Mouse (Mus musculus) heart, embryonic 15.5 days (tissue): ENCODE data around the gene Mtrex. TPM values are rescaled to one million over a fixed set of nuclear protein-coding genes. Genes with fewer than 3 reads are reported as not detected.
A peak's percentile ranks its signal among the peaks of the same experiment; 100 is the strongest.

Source experiments
- ATAC-seq: fragments of 200-750 bp; cut with Nextera tagmentation; replicated peaks from 2 replicates; pipeline ENCODE4 v1.8.0; 2017; ENCODE audit warnings: low read depth, moderate TSS enrichment; ENCODE audit not compliant: insufficient number of reproducible peaks, insufficient read depth, low FRiP score
- H3K27ac ChIP-seq: fragments of 300-500 bp; sonication (generic); 2 replicates; pipeline ENCODE4 v1.5.1; 2015; ENCODE audit warnings: mild to moderate bottlenecking, inconsistent platforms
- H3K27me3 ChIP-seq: fragments of 300-500 bp; sonication (generic); 2 replicates; pipeline ENCODE4 v1.6.1; 2015; ENCODE audit warnings: inconsistent platforms
- H3K36me3 ChIP-seq: fragments of 300-500 bp; sonication (generic); 2 replicates; pipeline ENCODE4 v1.6.1; 2015; ENCODE audit warnings: mild to moderate bottlenecking, inconsistent platforms
- H3K4me1 ChIP-seq: fragments of 300-500 bp; sonication (generic); replicated peaks from 2 replicates; pipeline ENCODE4 v1.6.1; 2015; ENCODE audit warnings: inconsistent platforms
- H3K4me2 ChIP-seq: fragments of 300-500 bp; sonication (generic); 2 replicates; pipeline ENCODE4 v1.6.1; 2015; ENCODE audit warnings: inconsistent platforms, mild to moderate bottlenecking, moderate library complexity
- H3K4me3 ChIP-seq: fragments of 300-500 bp; sonication (generic); 2 replicates; pipeline ENCODE4 v1.5.1; 2015; ENCODE audit warnings: mild to moderate bottlenecking, inconsistent platforms
- H3K9ac ChIP-seq: fragments of 300-500 bp; sonication (generic); 2 replicates; pipeline ENCODE4 v1.6.1; 2015; ENCODE audit warnings: mild to moderate bottlenecking, inconsistent platforms
- H3K9me3 ChIP-seq: fragments of 300-500 bp; sonication (generic); replicated peaks from 2 replicates; pipeline ENCODE4 v1.6.1; 2016; ENCODE audit warnings: inconsistent platforms
- WGBS: fragments of 180-500 bp; shearing (Covaris S2); methylation state at CpG from one replicate; pipeline ENCODE4 v1.1.7; 2015; ENCODE audit warnings: mixed read lengths; 5-methylcytosine and 5-hydroxymethylcytosine counted together
- polyA plus RNA-seq: library from polyadenylated mRNA; unstranded; fragments of >200 nt; fragmentation: Nextera tagmentation; extraction: Ambion mirVana; gene quantifications from 2 replicates; pipeline ENCODE4 v1.2.1, GENCODE M21; 2015

Gene Mtrex
- polyA plus RNA-seq, 1 experiment from 2014 or later: 38.1 TPM

DNA sequence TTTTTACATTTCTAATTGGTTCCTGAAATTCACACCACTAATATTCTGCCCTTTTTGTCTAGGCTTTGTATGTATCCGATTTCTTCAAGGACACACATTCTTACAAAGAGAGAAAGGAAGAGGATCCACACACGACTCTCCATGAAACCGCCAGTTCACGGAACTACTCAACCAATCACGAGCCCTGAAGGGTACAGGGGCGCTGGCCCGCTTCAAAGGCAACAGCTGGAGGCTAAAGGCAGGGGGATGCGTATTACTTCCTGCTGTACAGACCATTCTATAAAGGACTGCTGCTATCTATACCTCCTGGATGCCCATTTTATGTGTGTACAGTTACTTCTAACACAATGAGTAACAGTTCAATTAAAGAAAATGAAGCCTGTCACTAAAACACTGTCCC, 59.8 kb downstream of the Mtrex start:
- Histone ChIP-seq H3K4me1 (peaks cover 4% of the 10 kb centered on the region; the same call in 1 of the 2 replicates), H3K4me3 (no peak overlapping the region), H3K9me3 (no peaks in the 10 kb centered on the region), H3K27me3 (no peaks in the 10 kb centered on the region), H3K36me3 (peaks cover 58% of the 10 kb centered on the region), H3K27ac (no peak overlapping the region), H3K4me2 (no peak overlapping the region), H3K9ac (no peak overlapping the region)
- WGBS: 92% methylated on average over 8 of the region's 8 CpGs
- ATAC-seq: no peak

DNA sequence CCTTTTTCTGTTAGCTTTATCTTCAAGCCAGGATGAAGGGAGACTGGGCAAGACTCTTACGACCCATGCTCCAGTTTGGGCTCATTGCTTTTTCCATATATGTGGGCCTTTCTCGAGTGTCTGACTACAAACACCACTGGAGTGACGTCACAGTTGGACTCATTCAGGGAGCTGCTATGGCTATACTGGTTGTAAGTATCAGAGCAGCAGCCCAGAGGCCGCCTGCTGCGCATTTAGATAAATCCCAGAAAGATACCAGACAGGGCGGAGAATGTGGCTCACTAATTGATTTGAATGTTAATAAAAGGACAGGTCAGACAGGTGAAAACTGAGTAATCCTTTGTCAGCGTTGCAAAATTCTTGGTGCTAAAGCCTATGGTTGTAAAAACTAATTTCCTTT, 60.4 kb downstream of the Mtrex start:
- H3K4me1 ChIP-seq: peaks cover 10% of the 10 kb centered on the region; the same call in 1 of the 2 replicates
- H3K36me3 ChIP-seq: peaks cover 52% of the 10 kb centered on the region
- H3K9me3 ChIP-seq: no peaks in the 10 kb centered on the region
- WGBS: 69% methylated on average over 7 of the region's 7 CpGs
- no peak for ATAC-seq
- no peak overlapping the region for H3K27ac ChIP-seq
- no peaks in the 10 kb centered on the region for H3K27me3 ChIP-seq
- no peak overlapping the region for H3K4me3 ChIP-seq
- H3K9ac ChIP-seq: no peak overlapping the region
- H3K4me2 ChIP-seq: no peak overlapping the region

DNA sequence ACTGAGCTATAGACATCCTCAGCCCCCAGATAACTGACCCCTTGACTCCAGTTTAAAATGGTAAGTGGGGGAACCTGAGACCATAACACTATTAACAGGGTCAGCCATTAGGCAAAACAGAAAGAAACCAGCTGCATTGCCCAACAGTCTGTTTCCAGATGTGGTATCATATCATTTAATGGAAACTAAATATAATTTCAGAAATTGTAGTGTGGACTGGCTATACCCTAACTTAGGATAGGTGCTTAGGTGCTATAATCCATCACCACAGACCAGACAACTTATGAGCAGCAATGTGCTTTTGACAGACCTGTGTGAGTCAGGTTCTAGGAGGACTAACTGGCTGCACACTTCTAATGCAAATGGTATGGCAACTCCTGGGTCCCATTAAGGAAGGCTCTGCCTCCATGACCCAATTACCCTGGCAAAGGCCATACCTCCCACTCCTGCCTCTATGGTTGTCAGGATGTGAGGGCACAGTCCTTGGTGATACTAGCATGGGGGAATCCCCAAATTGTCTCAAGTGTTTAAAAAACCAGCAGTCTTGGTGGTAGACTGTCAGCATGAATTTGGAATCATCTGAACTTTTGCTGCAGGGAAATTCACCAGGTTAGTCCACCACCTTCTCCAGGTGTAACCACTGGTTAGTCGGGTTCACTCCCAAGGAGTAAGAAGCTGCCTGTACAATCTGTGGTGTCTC, 64.1 kb downstream of the Mtrex start:
- Histone ChIP-seq H3K4me1 (peaks cover 13% of the 10 kb centered on the region; the same call in 1 of the 2 replicates), H3K9ac (no peak overlapping the region), H3K4me3 (no peak overlapping the region), H3K36me3 (peaks cover 41% of the 10 kb centered on the region), H3K9me3 (no peaks in the 10 kb centered on the region), H3K27me3 (no peaks in the 10 kb centered on the region), H3K4me2 (no peak overlapping the region), H3K27ac (no peak overlapping the region)
- 92% methylated on average over 1 of the region's 1 CpGs for whole genome bisulfite sequencing
- no peak for ATAC-seq

- H3K27me3 ChIP-seq: no peaks in the 10 kb centered on the region
- 76% methylated on average over 3 of the region's 3 CpGs for WGBS
- peak overlapping the region; percentile 41 for H3K27ac ChIP-seq
- no peaks in the 10 kb centered on the region for H3K9me3 ChIP-seq
- no peak overlapping the region for H3K4me3 ChIP-seq
- H3K4me1 ChIP-seq: peaks cover 13% of the 10 kb centered on the region; the same call in 1 of the 2 replicates
- H3K4me2 ChIP-seq: no peak overlapping the region
- ATAC-seq: no peak
- H3K9ac ChIP-seq: no peak overlapping the region
- peaks cover 34% of the 10 kb centered on the region for H3K36me3 ChIP-seq
Measured at GRCm38 (mm10) chr13:112862342-112862741, 64.9 kb downstream of the Mtrex start.

DNA sequence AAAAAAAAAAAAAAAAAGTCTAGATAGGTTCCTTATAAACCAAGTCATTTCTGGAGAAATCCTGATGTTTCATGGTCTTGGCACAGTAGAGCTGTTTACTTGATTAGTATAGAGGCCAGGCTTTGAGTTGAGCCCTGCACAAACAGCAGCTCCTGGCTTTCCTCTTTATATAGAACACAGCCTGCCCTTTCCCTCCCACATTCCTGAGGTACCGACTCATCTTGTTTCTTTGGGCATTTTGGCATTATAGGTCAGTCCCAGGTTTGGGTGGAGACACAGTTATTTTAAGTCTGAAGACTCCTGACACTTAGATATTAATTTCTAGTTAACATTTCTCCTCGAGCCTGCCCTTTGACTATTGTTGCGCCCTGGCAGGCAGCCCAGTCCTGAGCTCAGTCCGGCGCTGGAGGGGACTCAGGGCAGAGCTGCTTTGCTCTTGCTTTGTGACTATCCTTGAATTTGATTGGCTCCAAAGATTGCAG, 65.3 kb downstream of the Mtrex start:
- Histone ChIP-seq H3K4me3 (no peak overlapping the region), H3K4me1 (peaks cover 13% of the 10 kb centered on the region; the same call in 1 of the 2 replicates), H3K9me3 (no peaks in the 10 kb centered on the region), H3K27me3 (no peaks in the 10 kb centered on the region), H3K27ac (peak overlapping the region; percentile 41), H3K4me2 (no peak overlapping the region; the same call in 1 of the 2 replicates), H3K36me3 (peaks cover 34% of the 10 kb centered on the region), H3K9ac (no peak overlapping the region)
- 23% methylated on average over 5 of the region's 5 CpGs for WGBS
- ATAC-seq: 0 out of 2 replicates have a peak, but pooled peaks have one; percentile 61

GRCm38 (mm10) chr13:112860911-112861310, 66.3 kb downstream of the Mtrex start:
- H3K4me1 ChIP-seq: peaks cover 13% of the 10 kb centered on the region; the same call in 1 of the 2 replicates
- no peak overlapping the region for H3K27ac ChIP-seq
- peaks cover 28% of the 10 kb centered on the region for H3K36me3 ChIP-seq
- no peak overlapping the region for H3K9ac ChIP-seq
- no peaks in the 10 kb centered on the region for H3K27me3 ChIP-seq
- no peak overlapping the region for H3K4me2 ChIP-seq
- no peak overlapping the region for H3K4me3 ChIP-seq
- no peak for ATAC-seq
- 90% methylated on average over 9 of the region's 9 CpGs for WGBS
- no peaks in the 10 kb centered on the region for H3K9me3 ChIP-seq

DNA sequence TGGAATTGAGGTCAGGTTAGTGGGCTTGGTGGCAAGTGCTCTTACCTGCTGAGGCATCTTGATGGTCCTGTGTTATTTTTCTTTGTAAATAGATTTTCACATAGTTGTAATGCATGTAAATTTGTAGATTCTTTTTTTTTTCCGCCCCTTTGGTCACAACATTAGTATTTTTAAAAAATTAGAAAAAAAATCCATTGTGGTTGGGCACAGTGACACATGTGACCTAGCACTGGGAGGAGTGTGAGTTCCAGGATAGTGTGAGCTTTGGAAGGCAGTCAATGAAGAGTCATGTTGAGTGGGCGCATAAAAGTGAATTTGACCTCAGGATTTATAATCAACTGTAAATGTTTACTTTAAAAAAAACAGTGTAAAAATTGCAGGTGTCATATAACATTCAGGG, 66.8 kb downstream of the Mtrex start:
- Histone ChIP-seq H3K9ac (no peak overlapping the region), H3K9me3 (no peaks in the 10 kb centered on the region), H3K4me2 (no peak overlapping the region), H3K27me3 (no peaks in the 10 kb centered on the region), H3K27ac (no peak overlapping the region), H3K4me3 (no peak overlapping the region), H3K4me1 (peaks cover 13% of the 10 kb centered on the region; the same call in 1 of the 2 replicates), H3K36me3 (peaks cover 28% of the 10 kb centered on the region)
- no peak for ATAC-seq
- WGBS: 89% methylated on average over 2 of the region's 2 CpGs

DNA sequence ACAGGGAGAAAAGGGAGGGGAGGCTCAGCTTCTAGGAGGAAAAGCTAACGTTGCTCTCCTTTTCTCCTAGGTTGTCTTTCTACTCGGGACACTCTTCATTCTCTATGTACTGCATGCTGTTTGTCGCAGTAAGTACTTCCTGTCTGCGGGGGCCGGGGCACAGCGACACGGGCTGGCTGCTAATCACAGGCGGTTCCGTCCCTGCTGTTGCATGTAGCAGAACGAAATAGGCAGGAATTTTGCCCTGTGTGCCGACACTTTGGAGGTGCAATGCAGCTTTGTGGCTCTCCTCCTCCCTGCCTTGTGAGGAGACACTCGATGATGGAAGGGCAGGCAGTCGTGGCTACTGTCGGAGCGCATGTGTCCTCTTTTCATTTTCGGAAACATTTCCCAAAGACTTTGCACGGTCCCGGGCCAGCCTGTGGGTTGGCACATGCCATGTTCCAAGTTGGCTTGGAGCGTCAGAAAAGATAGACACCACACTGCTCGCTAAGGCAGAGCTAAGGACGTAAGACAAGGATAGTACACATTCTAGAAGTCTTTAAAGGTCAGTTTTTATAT, 67.5 kb downstream of the Mtrex start:
- H3K4me3 ChIP-seq: no peak overlapping the region
- no peaks in the 10 kb centered on the region for H3K27me3 ChIP-seq
- peaks cover 13% of the 10 kb centered on the region; the same call in 1 of the 2 replicates for H3K4me1 ChIP-seq
- H3K36me3 ChIP-seq: peaks cover 28% of the 10 kb centered on the region
- H3K9me3 ChIP-seq: no peaks in the 10 kb centered on the region
- H3K27ac ChIP-seq: no peak overlapping the region
- no peak overlapping the region for H3K9ac ChIP-seq
- WGBS: 81% methylated on average over 21 of the region's 21 CpGs
- ATAC-seq: no peak
- no peak overlapping the region for H3K4me2 ChIP-seq

DNA sequence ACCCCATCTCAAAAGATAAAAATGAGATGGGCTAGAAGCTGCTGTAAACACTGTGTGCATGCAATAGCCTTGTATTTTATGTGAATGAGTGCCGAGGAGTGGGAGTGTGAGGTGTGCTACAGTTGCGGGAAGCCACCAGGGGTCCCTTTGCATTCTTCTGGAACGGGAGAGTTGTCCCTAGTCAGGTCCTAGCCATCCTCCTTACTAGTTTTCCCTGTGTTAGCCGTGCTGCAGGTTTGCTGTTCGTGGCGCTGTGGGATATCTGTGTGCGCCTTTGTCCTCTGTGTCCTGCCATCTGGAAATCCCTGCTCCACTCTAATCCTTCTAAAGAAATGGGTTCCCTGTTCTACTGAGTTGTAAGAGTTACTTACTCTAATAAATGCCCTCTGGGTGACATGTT, 69.3 kb downstream of the Mtrex start:
- no peak overlapping the region for H3K4me2 ChIP-seq
- WGBS: 84% methylated on average over 7 of the region's 7 CpGs
- H3K9ac ChIP-seq: no peak overlapping the region
- no peak overlapping the region for H3K27ac ChIP-seq
- H3K36me3 ChIP-seq: peaks cover 28% of the 10 kb centered on the region
- no peaks in the 10 kb centered on the region for H3K27me3 ChIP-seq
- H3K4me3 ChIP-seq: no peak overlapping the region
- ATAC-seq: no peak
- H3K9me3 ChIP-seq: no peaks in the 10 kb centered on the region
- peaks cover 12% of the 10 kb centered on the region; the same call in 1 of the 2 replicates for H3K4me1 ChIP-seq

DNA sequence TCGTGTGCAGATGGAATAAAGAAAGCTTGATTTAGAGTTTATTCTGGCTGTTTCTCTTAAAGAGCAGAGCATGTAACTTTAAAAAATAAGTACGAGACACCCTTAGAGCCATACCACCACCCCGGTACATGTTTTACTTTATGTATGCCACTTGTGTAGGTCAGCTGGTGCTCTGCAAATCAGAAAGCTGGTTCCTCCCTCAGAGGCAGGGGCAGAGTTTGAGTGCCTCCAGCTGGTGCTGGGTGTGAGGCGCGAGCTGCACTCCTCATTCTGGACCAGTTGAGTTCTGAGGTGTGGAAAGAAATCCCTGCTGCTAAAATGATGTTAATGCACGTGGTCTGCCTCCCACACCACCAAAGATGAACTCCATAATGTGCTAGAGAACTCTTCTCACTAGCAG, 72.8 kb downstream of the Mtrex start:
- WGBS: 77% methylated on average over 6 of the region's 6 CpGs

DNA sequence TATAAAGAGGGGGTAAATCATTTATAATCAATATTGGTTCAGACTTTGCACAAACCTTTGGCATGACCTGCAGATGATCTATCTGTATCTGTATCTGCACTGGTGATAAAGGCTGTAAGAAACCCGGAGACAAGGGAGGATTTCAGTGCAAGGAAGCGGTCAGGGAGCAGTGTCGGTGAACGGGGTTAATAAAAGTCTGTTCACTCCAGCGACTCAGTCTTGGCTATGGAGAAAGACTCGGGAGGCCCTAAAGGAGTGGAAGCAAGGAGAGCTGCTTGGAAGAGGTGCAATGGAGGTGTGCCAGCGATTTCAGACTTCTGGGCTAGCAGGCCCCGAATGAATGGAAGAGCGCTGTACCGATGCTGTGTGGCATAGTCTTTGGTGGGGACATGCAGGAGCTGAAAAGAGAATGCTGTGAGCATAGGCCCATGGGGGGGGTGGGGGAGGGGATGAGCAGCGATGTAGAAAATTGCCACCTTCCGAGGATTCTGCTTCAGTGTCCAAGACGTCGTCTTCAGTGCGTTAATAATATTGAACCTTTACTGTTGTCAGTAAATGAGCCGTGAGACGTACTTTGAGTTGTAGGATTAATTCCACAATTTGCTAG, 73.4 kb downstream of the Mtrex start:
- no peaks in the 10 kb centered on the region for H3K9me3 ChIP-seq
- no peak overlapping the region for H3K9ac ChIP-seq
- H3K4me1 ChIP-seq: no peaks in the 10 kb centered on the region
- 81% methylated on average over 17 of the region's 17 CpGs for WGBS
- H3K27me3 ChIP-seq: no peaks in the 10 kb centered on the region
- H3K4me3 ChIP-seq: no peak overlapping the region
- H3K36me3 ChIP-seq: peaks cover 10% of the 10 kb centered on the region
- H3K27ac ChIP-seq: no peak overlapping the region
- no peak for ATAC-seq
- no peak overlapping the region for H3K4me2 ChIP-seq

More for the DNA sequence above, 72.8 kb downstream of the Mtrex start:
- no peaks in the 10 kb centered on the region for H3K9me3 ChIP-seq
- no peak overlapping the region for H3K27ac ChIP-seq
- H3K4me3 ChIP-seq: no peak overlapping the region
- no peaks in the 10 kb centered on the region for H3K27me3 ChIP-seq
- H3K9ac ChIP-seq: no peak overlapping the region
- no peak for ATAC-seq
- H3K36me3 ChIP-seq: peaks cover 11% of the 10 kb centered on the region
- no peak overlapping the region for H3K4me2 ChIP-seq
- no peaks in the 10 kb centered on the region for H3K4me1 ChIP-seq
